Mouse (Mus musculus): ENCODE measurements at regions not wholly inside any gene's neighbourhood (a gene's known extent, or its start where the extent isn't known, plus 50 kb on each side); places are given as distances from the start of the nearest gene placed in this dataset.

GRCm38 (mm10) chr12:26754611-26755010, 285.6 kb downstream of the Cmpk2 start:
- no peak for TF ChIP-seq MAX (IDR thresholded peaks at IDR 0.05)
- no peak for TF ChIP-seq USF1 (IDR thresholded peaks at IDR 0.05; ENCODE audit: low read depth)
- TF ChIP-seq CEBPB (IDR thresholded peaks at IDR 0.05; ENCODE audit: low read depth): no peak
- no peak for TF ChIP-seq FOSL1 (IDR thresholded peaks at IDR 0.05; ENCODE audit: insufficient read depth, low read length, poor library complexity, severe bottlenecking)
- no peak for TF ChIP-seq MYOG (IDR thresholded peaks at IDR 0.05; ENCODE audit: control insufficient read depth, extremely low read depth, insufficient read length)
- no peak for TF ChIP-seq CTCF (IDR thresholded peaks at IDR 0.05; ENCODE audit: control insufficient read depth, insufficient read depth, insufficient read length)
- TF ChIP-seq MYOD1 (IDR thresholded peaks at IDR 0.05; ENCODE audit: control insufficient read depth, insufficient read length, low read depth): no peak
- H3K4me3 ChIP-seq (ENCODE audit: insufficient read depth, poor library complexity, severe bottlenecking): no peak overlapping the region
- no peaks in the 10 kb centered on the region for H3K79me3 ChIP-seq (ENCODE audit: low read depth)
- H3ac ChIP-seq (ENCODE audit: control insufficient read depth, insufficient read length, low read depth): no peak overlapping the region
- H3K36me3 ChIP-seq (ENCODE audit: control insufficient read depth, insufficient read depth): no peaks in the 10 kb centered on the region
- no peaks in the 10 kb centered on the region for H3K27me3 ChIP-seq (ENCODE audit: control insufficient read depth, insufficient read depth, insufficient read length)
- no peaks in the 10 kb centered on the region for H3K79me2 ChIP-seq (ENCODE audit: control insufficient read depth, insufficient read depth)

- Histone ChIP-seq H3K27me3 (ENCODE audit: control insufficient read depth, insufficient read depth, insufficient read length) (no peaks in the 10 kb centered on the region), H3ac (ENCODE audit: control insufficient read depth, insufficient read length, low read depth) (no peak overlapping the region), H3K36me3 (ENCODE audit: control insufficient read depth, insufficient read depth) (no peaks in the 10 kb centered on the region), H3K79me3 (ENCODE audit: low read depth) (no peaks in the 10 kb centered on the region), H3K79me2 (ENCODE audit: control insufficient read depth, insufficient read depth) (no peaks in the 10 kb centered on the region), H3K4me3 (ENCODE audit: insufficient read depth, poor library complexity, severe bottlenecking) (no peak overlapping the region)
- no peak for TF ChIP-seq USF1 (IDR thresholded peaks at IDR 0.05; ENCODE audit: low read depth)
- no peak for TF ChIP-seq MYOD1 (IDR thresholded peaks at IDR 0.05; ENCODE audit: control insufficient read depth, insufficient read length, low read depth)
- no peak for TF ChIP-seq MAX (IDR thresholded peaks at IDR 0.05)
- TF ChIP-seq CEBPB (IDR thresholded peaks at IDR 0.05; ENCODE audit: low read depth): no peak
These were observed 265.5 kb downstream of the Cmpk2 start for GRCm38 (mm10) chr12:26734558-26734897.

GRCm38 (mm10) chr12:26733822-26734557, 265.0 kb downstream of the Cmpk2 start:
- H3K4me3 ChIP-seq (ENCODE audit: insufficient read depth, poor library complexity, severe bottlenecking): no peak overlapping the region
- no peak for TF ChIP-seq MYOD1 (IDR thresholded peaks at IDR 0.05; ENCODE audit: control insufficient read depth, insufficient read length, low read depth)
- no peak overlapping the region for H3ac ChIP-seq (ENCODE audit: control insufficient read depth, insufficient read length, low read depth)
- H3K79me2 ChIP-seq (ENCODE audit: control insufficient read depth, insufficient read depth): no peaks in the 10 kb centered on the region
- H3K79me3 ChIP-seq (ENCODE audit: low read depth): no peaks in the 10 kb centered on the region
- no peaks in the 10 kb centered on the region for H3K27me3 ChIP-seq (ENCODE audit: control insufficient read depth, insufficient read depth, insufficient read length)
- no peaks in the 10 kb centered on the region for H3K36me3 ChIP-seq (ENCODE audit: control insufficient read depth, insufficient read depth)

- Histone ChIP-seq H3K4me3 (ENCODE audit: insufficient read depth, poor library complexity, severe bottlenecking) (no peak overlapping the region), H3K36me3 (ENCODE audit: control insufficient read depth, insufficient read depth) (no peaks in the 10 kb centered on the region), H3ac (ENCODE audit: control insufficient read depth, insufficient read length, low read depth) (no peak overlapping the region), H3K27me3 (ENCODE audit: control insufficient read depth, insufficient read depth, insufficient read length) (no peaks in the 10 kb centered on the region), H3K79me3 (ENCODE audit: low read depth) (no peaks in the 10 kb centered on the region), H3K79me2 (ENCODE audit: control insufficient read depth, insufficient read depth) (no peaks in the 10 kb centered on the region)
- TF ChIP-seq FOSL1 (IDR thresholded peaks at IDR 0.05; ENCODE audit: insufficient read depth, low read length, poor library complexity, severe bottlenecking): no peak
- TF ChIP-seq USF1 (IDR thresholded peaks at IDR 0.05; ENCODE audit: low read depth): no peak
- TF ChIP-seq MAX (IDR thresholded peaks at IDR 0.05): no peak
- no peak for TF ChIP-seq MYOD1 (IDR thresholded peaks at IDR 0.05; ENCODE audit: control insufficient read depth, insufficient read length, low read depth)
- TF ChIP-seq MYOG (IDR thresholded peaks at IDR 0.05; ENCODE audit: control insufficient read depth, extremely low read depth, insufficient read length): no peak
- no peak for TF ChIP-seq CTCF (IDR thresholded peaks at IDR 0.05; ENCODE audit: control insufficient read depth, insufficient read depth, insufficient read length)
These were observed 254.4 kb downstream of the Cmpk2 start for GRCm38 (mm10) chr12:26723399-26723798.

- Histone ChIP-seq H3K79me3 (ENCODE audit: low read depth) (no peaks in the 10 kb centered on the region), H3K27me3 (ENCODE audit: control insufficient read depth, insufficient read depth, insufficient read length) (no peaks in the 10 kb centered on the region), H3ac (ENCODE audit: control insufficient read depth, insufficient read length, low read depth) (no peak overlapping the region), H3K4me3 (ENCODE audit: insufficient read depth, poor library complexity, severe bottlenecking) (no peak overlapping the region), H3K36me3 (ENCODE audit: control insufficient read depth, insufficient read depth) (no peaks in the 10 kb centered on the region), H3K79me2 (ENCODE audit: control insufficient read depth, insufficient read depth) (no peaks in the 10 kb centered on the region)
- no peak for TF ChIP-seq USF1 (IDR thresholded peaks at IDR 0.05; ENCODE audit: low read depth)
- TF ChIP-seq CTCF (IDR thresholded peaks at IDR 0.05; ENCODE audit: control insufficient read depth, insufficient read depth, insufficient read length): no peak
- TF ChIP-seq MYOD1 (IDR thresholded peaks at IDR 0.05; ENCODE audit: control insufficient read depth, insufficient read length, low read depth): no peak
- TF ChIP-seq MYOG (IDR thresholded peaks at IDR 0.05; ENCODE audit: control insufficient read depth, extremely low read depth, insufficient read length): no peak
- no peak for TF ChIP-seq MAX (IDR thresholded peaks at IDR 0.05)
- TF ChIP-seq CEBPB (IDR thresholded peaks at IDR 0.05; ENCODE audit: low read depth): no peak
- TF ChIP-seq FOSL1 (IDR thresholded peaks at IDR 0.05; ENCODE audit: insufficient read depth, low read length, poor library complexity, severe bottlenecking): no peak
These were observed 229.8 kb downstream of the Cmpk2 start for GRCm38 (mm10) chr12:26698838-26699237.

- Histone ChIP-seq H3ac (ENCODE audit: control insufficient read depth, insufficient read length, low read depth) (no peak overlapping the region), H3K79me3 (ENCODE audit: low read depth) (no peaks in the 10 kb centered on the region), H3K79me2 (ENCODE audit: control insufficient read depth, insufficient read depth) (no peaks in the 10 kb centered on the region), H3K4me3 (ENCODE audit: insufficient read depth, poor library complexity, severe bottlenecking) (no peak overlapping the region), H3K36me3 (ENCODE audit: control insufficient read depth, insufficient read depth) (no peaks in the 10 kb centered on the region), H3K27me3 (ENCODE audit: control insufficient read depth, insufficient read depth, insufficient read length) (no peaks in the 10 kb centered on the region)
- TF ChIP-seq CEBPB (IDR thresholded peaks at IDR 0.05; ENCODE audit: low read depth) (no peak), USF1 (IDR thresholded peaks at IDR 0.05; ENCODE audit: low read depth) (no peak), FOSL1 (IDR thresholded peaks at IDR 0.05; ENCODE audit: insufficient read depth, low read length, poor library complexity, severe bottlenecking) (no peak), CTCF (IDR thresholded peaks at IDR 0.05; ENCODE audit: control insufficient read depth, insufficient read depth, insufficient read length) (no peak), MYOD1 (IDR thresholded peaks at IDR 0.05; ENCODE audit: control insufficient read depth, insufficient read length, low read depth) (no peak), MYOG (IDR thresholded peaks at IDR 0.05; ENCODE audit: control insufficient read depth, extremely low read depth, insufficient read length) (no peak), MAX (IDR thresholded peaks at IDR 0.05) (no peak)
These were observed 219.0 kb downstream of the Cmpk2 start for GRCm38 (mm10) chr12:26688048-26688447.
